Mouse (Mus musculus) lung, postnatal 0 days (tissue): ENCODE data around the gene Fibcd1. TPM values are rescaled to one million over a fixed set of nuclear protein-coding genes. Genes with fewer than 3 reads are reported as not detected.

Experiments
- ATAC-seq: fragments of 200-750 bp; cut with Nextera tagmentation; 2 replicates; pipeline ENCODE4 v1.8.0; 2017; ENCODE audit warnings: moderate library complexity
- DNase-seq: peaks from one replicate; pipeline ENCODE4 v3.0.0-alpha.2; 2016; ENCODE audit warnings: low spot score
- H3K27ac ChIP-seq: fragments of 300-500 bp; sonication (generic); 2 replicates; pipeline ENCODE4 v1.5.1; 2014; ENCODE audit warnings: antibody characterized with exemption, mild to moderate bottlenecking, low read length, mixed read lengths
- H3K27me3 ChIP-seq: fragments of 300-500 bp; sonication (generic); replicated peaks from 2 replicates; pipeline ENCODE4 v1.6.1; 2014; ENCODE audit warnings: low read length, mixed read lengths; ENCODE audit not compliant: insufficient read depth
- H3K36me3 ChIP-seq: fragments of 300-500 bp; sonication (generic); 2 replicates; pipeline ENCODE4 v1.6.1; 2014; ENCODE audit warnings: low read length, mixed read lengths; ENCODE audit not compliant: insufficient read depth
- H3K4me1 ChIP-seq: fragments of 300-500 bp; sonication (generic); 2 replicates; pipeline ENCODE4 v1.6.1; 2014; ENCODE audit warnings: antibody characterized with exemption, low read depth, low read length, mixed read lengths; ENCODE audit not compliant: insufficient read depth
- H3K4me2 ChIP-seq: fragments of 300-500 bp; sonication (generic); replicated peaks from 2 replicates; pipeline ENCODE4 v1.6.1; 2014; ENCODE audit warnings: low read depth, mild to moderate bottlenecking, low read length, moderate library complexity, mixed read lengths
- H3K4me3 ChIP-seq: fragments of 300-500 bp; sonication (generic); 2 replicates; pipeline ENCODE4 v1.5.1; 2014; ENCODE audit warnings: low read depth, low read length
- H3K9ac ChIP-seq: fragments of 300-500 bp; sonication (generic); replicated peaks from 2 replicates; pipeline ENCODE4 v1.6.1; 2014; ENCODE audit warnings: low read depth, mild to moderate bottlenecking
- H3K9me3 ChIP-seq: fragments of 300-500 bp; sonication (generic); 2 replicates; pipeline ENCODE4 v1.6.1; 2016; ENCODE audit warnings: low read length, mixed read lengths
- CTCF ChIP-seq: IDR thresholded peaks from 2 replicates; pipeline ENCODE4 v1.5.1; 2016; ENCODE audit warnings: antibody characterized with exemption, mild to moderate bottlenecking
- EP300 ChIP-seq: IDR thresholded peaks from 2 replicates; pipeline ENCODE4 v1.6.1; 2016; ENCODE audit warnings: antibody characterized with exemption, mild to moderate bottlenecking, control low read depth
- WGBS: fragments of 180-500 bp; shearing (Covaris S2); extraction: QIAGEN DNeasy Blood & Tissue Kit; methylation state at CpG from one replicate; pipeline ENCODE4 v1.1.7; 2014; 5-methylcytosine and 5-hydroxymethylcytosine counted together
- polyA plus RNA-seq: library from polyadenylated mRNA; unstranded; fragments of >200 nt; fragmentation: Nextera tagmentation; extraction: Ambion mirVana; gene quantifications from 2 replicates; pipeline ENCODE4 v1.2.1, GENCODE M21; 2015

Fibcd1 gene
- polyA plus RNA-seq, 1 experiment from 2014 or later, result 0.08 TPM

DNA sequence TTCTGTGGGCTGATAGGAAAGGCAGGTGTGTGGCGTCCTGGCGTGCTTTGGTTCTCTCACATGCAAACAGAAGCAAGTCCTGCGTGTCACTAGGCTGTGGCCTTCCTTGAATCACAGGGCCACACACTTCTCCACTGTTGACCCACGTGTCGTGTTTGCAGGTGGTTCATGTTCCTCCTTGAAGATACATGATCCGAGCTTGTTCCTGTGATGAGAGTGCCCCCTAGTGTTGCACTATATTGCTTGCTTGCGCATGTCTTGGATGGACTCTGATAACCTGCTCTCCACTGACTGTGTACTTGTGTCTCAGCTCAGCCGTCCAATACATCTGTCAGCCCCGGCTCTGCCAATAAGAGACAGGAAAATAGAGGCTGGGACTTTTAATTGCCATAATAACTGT is 60.7 kb downstream of the Fibcd1 start:
- Histone ChIP-seq H3K36me3 (0 out of 2 replicates have a peak, but pooled peaks cover 15% of the 10 kb centered on the region), H3K4me3 (no peak overlapping the region), H3K9me3 (no peaks in the 10 kb centered on the region), H3K4me1 (no peaks in the 10 kb centered on the region), H3K4me2 (no peak overlapping the region), H3K9ac (no peak overlapping the region), H3K27me3 (no peaks in the 10 kb centered on the region), H3K27ac (no peak overlapping the region)
- DNase-seq (peak; percentile 92), ATAC-seq (peak; percentile 72)
- 30% methylated on average over 9 of the region's 9 CpGs for WGBS
- TF ChIP-seq CTCF (peak; percentile 98), EP300 (no peak)

DNA sequence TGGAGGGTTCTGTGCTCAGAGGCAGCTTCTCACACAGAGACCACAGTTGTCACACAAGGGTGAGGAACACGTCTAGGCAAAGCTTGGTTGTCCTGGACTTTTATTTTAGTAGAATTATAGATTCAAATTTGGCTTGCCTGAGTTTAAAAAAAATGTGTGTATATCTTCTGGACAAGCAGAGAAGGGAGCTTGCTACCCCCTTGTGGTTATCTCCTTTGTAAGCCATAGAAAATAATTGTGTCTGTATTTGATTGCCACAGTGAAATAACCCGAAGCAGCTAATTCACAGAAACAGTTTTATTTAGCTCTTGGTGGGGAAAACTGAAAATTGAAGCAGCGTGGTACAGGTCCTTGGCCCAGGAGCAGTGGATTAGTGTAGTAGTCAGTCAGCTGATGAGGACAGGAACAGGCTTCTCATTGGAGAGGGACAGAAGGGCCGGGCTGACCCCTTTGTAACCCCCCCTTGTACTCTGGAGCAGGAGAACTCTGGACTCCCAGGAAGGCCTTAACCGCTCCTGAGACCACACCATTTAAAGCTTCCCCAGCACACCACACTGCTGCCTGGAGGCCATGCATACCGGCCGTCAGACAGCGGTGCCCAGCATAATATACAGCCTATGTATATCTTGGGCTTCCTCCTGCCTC is 62.7 kb downstream of the Fibcd1 start:
- Histone ChIP-seq H3K36me3 (peaks cover 17% of the 10 kb centered on the region; the same call in 1 of the 2 replicates), H3K27ac (no peak overlapping the region), H3K4me1 (no peaks in the 10 kb centered on the region), H3K4me3 (no peak overlapping the region), H3K9ac (no peak overlapping the region), H3K4me2 (no peak overlapping the region), H3K9me3 (no peaks in the 10 kb centered on the region), H3K27me3 (no peaks in the 10 kb centered on the region)
- DNase-seq, result no peak
- no peak for ATAC-seq
- TF ChIP-seq EP300 (no peak), CTCF (peak; percentile 52)
- WGBS, result 77% methylated on average over 8 of the region's 8 CpGs

DNA sequence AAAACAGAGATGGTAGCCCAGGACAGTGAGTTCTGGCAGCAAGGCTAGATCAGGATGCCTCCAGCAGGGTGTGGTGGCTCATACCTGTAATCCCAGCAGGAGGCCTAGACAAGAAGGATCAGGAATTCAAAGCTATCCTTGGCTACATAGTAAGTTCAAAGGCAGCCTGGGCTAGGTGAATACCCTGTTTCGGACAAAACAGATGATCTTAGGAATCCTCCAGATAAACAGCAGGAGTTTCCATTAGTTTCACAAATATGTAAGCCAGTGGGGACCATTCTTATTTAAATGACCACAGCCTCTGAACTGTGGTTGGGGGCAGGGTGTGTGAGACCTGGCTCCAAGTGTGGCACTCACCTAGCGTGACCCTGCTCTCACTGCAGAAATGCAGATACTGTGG is 66.5 kb downstream of the Fibcd1 start:
- Histone ChIP-seq H3K4me3 (no peak overlapping the region), H3K4me1 (no peaks in the 10 kb centered on the region), H3K9ac (no peak overlapping the region), H3K27me3 (no peaks in the 10 kb centered on the region), H3K27ac (no peak overlapping the region), H3K36me3 (peaks cover 18% of the 10 kb centered on the region; the same call in 1 of the 2 replicates), H3K9me3 (no peaks in the 10 kb centered on the region), H3K4me2 (no peak overlapping the region)
- no peak for TF ChIP-seq CTCF
- TF ChIP-seq EP300, result no peak
- DNase-seq (no peak), ATAC-seq (no peak)
- WGBS, result 87% methylated on average over 2 of the region's 2 CpGs

DNA sequence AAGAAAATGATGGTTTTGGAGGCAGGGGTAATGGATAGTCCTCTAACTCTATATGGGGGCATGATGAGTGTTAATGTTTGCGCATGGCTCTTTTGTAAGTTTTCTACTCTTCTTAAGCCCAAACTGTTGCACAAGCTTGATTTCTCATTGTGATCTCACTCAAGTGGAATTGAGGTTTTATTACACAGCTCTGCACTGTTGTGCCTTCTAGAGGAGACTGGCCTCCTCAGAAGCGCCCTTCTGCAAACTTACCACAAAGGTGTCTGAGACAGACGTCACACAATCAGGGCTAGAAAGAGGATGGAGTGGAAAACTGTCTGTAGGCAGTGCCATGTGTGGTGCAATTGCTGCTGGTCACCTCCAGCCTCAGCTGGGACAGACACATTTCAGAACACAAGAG is 69.3 kb downstream of the Fibcd1 start:
- H3K9ac ChIP-seq, result no peak overlapping the region
- H3K27ac ChIP-seq, result no peak overlapping the region
- no peak overlapping the region for H3K4me2 ChIP-seq

DNA sequence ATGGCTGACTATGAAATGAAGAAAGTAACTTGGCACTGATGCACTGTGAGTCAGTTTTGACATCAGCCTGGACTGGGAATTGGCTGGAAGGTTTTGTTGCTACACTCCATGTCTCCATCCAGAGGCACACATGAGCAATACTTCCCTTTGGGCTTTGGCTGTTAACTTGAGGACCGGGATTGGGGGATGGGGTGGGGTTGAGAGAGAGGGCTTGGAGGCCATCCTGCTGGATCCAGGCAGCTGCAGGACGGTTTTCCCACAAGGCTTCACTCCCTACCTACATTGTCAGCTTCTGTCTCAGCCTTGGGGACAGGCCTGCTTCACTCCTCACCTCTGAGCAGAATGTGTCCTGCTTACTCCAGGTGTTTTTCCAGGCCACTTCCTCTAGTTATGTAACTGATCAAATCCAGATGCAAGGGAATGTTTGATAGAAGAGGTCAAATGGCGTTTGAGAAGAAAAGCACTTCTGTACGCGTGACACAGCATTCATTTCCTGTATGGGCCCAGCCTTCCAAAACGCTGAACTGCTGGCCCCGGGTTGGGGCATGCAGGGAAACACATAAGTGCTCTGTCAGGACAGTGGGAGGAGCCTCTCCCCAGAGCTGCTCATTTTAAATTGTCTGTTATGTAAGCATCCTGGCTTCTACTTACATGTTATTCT is 74.9 kb downstream of the Fibcd1 start:
- Histone ChIP-seq H3K9me3 (no peaks in the 10 kb centered on the region), H3K27ac (peak overlapping the region; percentile 91), H3K4me3 (no peak overlapping the region), H3K9ac (no peak overlapping the region), H3K36me3 (no peaks in the 10 kb centered on the region), H3K27me3 (no peaks in the 10 kb centered on the region), H3K4me2 (peak overlapping the region; percentile 27; the same call in 1 of the 2 replicates), H3K4me1 (peaks cover 42% of the 10 kb centered on the region)
- ATAC-seq (peak; percentile 84), DNase-seq (peak; percentile 95)
- WGBS, result 5% methylated on average over 7 of the region's 7 CpGs
- TF ChIP-seq CTCF (peak; percentile 64), EP300 (peak; percentile 67)

More for the DNA sequence above, 69.3 kb downstream of the Fibcd1 start:
- Histone ChIP-seq H3K4me1 (peaks cover 7% of the 10 kb centered on the region), H3K27me3 (no peaks in the 10 kb centered on the region), H3K9me3 (no peaks in the 10 kb centered on the region), H3K4me3 (no peak overlapping the region), H3K36me3 (peaks cover 18% of the 10 kb centered on the region; the same call in 1 of the 2 replicates)
- no peak for TF ChIP-seq CTCF
- no peak for TF ChIP-seq EP300
- WGBS, result 82% methylated on average over 3 of the region's 3 CpGs
- ATAC-seq (peak; percentile 62), DNase-seq (peak; percentile 26)

DNA sequence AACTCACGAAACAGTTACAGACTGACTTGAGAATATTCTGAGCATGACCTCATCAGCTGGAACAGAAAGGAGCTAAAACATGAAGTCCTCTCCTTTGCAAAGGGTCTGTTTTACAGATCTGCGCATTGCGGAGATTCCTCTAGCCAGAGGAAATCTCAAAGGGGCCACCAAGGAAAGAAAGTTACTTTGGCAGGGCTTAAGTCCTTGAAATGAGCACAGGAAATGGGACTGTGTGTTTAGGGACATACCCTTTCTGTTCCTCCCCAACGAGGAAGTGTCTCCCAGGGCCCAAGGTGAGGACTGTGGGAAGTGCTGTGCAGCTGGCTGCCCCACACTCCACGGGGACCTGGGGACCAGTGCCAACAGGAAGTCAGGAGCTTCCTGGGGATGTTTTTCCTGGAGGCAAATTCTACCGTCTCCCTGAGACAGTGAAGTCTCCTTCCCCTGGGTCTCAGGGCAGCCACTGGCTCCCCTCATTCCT is 76.1 kb downstream of the Fibcd1 start:
- peak overlapping the region; percentile 91 for H3K27ac ChIP-seq
- H3K9ac ChIP-seq, result no peak overlapping the region
- no peaks in the 10 kb centered on the region for H3K36me3 ChIP-seq
- WGBS, result 3% methylated on average over 6 of the region's 6 CpGs
- H3K27me3 ChIP-seq, result no peaks in the 10 kb centered on the region
- ATAC-seq, result peak; percentile 58
- H3K4me1 ChIP-seq, result peaks cover 48% of the 10 kb centered on the region
- peak; percentile 79 for DNase-seq
- H3K4me2 ChIP-seq, result peak overlapping the region; percentile 14
- no peak overlapping the region for H3K4me3 ChIP-seq
- no peaks in the 10 kb centered on the region for H3K9me3 ChIP-seq
- peak; percentile 36; the same call in 1 of the 2 replicates for TF ChIP-seq EP300
- TF ChIP-seq CTCF, result no peak
